Mouse (Mus musculus) cerebellum, adult (tissue): Measurements from ENCODE around the gene Pcsk7.

Experiments used
- ATAC-seq: cut with Nextera tagmentation; 2 replicates; pipeline ENCODE4 v1.9.2; 2017; ENCODE audit warnings: mild to moderate bottlenecking, moderate library complexity, mixed read lengths; ENCODE audit not compliant: insufficient number of reproducible peaks, low FRiP score, low TSS enrichment

Gene Pcsk7

DNA sequence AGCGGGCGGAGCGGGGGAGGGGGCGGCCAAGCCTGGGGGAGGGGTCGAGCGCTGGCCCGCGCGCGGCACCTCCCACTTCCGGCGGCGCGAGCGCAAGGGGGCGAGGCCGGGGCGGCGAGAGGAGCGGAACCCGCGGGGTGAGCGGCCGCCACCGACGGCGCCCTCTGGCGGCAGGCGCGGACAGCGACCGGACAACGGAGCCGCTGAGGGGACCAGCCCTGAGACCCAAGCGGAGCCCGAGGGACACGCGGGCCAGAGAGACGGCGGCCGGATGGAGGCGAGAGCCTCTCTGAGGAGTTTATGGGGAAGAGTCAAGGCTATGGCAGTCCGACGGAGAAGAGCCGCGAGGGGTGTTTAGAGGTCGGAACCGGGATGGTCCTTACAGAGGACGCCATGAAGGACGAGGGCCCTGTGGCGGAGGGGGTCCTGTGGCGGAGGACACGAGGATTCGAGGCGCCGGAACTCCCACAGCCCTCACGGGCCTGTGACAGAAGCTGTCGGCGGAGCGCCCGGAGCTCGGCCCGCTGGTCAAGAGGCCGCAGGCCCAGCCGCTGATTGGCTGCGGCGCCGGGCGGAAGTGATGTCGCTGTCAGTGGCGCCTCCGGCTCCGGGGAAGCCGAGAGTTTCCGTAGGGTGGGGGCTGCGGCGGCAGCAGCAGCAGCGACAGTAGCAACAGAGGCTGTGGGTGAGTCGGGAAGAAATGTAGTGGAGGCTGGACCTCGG, at the start of gene Pcsk7, which contains the start of gene Rnf214:
TSS of gene Pcsk7 (plus strand) at position 143 of the 723 bp plus-strand sequence.
TSS of gene Rnf214 (minus strand) at position 557 of the 723 bp plus-strand sequence.
- ATAC-seq: peak; percentile 88

DNA sequence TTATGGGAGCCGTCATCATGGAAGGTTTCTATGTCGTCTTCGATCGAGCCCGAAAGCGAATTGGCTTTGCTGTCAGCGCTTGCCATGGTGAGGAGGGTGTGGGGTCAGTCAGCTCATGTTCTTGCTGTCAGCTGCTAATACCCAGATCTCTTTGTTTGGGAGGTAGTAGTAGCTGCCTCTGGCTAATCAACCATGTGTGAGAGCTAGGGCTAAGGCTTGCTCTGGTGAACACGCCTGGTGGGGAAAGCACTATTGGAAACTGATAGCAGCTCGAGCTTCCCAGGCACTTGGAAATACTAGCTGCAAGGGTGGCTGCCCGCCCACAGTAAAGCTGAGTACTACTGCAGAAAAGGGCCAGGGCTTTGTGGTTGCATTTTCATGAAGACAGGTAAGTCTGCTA, 46.9 kb upstream of the Pcsk7 start:
- ATAC-seq: no peak

DNA sequence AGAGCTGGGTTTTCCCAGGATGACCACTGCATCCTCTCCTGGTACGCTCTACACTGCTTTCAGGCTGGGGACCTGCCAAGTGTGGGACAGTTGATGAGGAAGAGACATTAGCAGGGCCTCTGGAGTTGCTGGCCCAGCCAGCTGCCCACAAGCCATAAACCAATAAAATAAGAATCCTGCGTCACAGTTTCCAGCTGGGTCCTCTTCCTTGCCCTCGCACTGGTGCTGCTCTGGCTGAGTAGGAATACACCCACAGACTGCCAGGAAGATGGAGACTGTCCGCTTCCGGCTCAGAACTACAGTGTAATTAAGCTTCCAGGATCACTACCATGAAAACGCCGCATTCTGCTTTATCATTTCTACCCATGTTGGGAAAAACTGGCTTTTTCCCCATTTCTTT, 44.5 kb upstream of the Pcsk7 start:
- ATAC-seq: no peak

DNA sequence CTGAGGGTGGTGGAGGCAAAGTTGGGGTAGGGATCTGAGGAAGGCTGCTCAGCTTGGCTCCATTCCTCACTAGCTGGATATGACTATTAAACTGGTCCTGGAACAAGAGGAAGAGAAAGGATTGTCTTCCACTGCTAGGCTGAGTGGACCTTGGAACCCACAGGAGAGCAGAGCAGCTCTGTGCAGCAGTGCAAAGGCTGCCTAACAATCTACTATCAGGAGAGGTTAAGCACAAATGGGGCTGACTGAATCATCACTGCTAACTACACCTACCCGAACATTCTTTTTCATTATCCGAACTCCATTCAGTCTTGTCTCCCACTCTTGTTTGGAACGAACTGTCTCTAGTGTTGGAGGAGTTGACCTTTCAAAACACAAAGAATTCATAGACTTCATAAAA, 37.1 kb upstream of the Pcsk7 start:
- ATAC-seq: no peak

DNA sequence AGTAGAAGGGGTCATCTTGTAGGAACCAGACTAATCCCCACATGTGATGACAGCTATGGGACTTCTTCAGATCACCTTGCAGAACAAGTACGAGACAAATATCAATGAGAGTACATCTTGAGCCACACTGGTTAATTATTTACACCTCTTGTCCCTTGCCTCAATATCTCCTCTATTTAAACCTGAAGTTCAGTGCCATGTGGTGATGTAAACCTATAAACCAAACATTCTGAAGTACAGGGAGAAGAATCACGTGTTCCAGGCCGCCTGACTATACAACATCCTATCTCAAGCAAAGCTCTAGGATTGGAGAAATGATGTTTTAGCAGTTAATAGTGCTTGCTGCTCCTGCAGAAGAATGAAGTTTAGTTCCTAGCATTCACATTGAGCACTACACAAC, 36.0 kb upstream of the Pcsk7 start:
- ATAC-seq: no peak

DNA sequence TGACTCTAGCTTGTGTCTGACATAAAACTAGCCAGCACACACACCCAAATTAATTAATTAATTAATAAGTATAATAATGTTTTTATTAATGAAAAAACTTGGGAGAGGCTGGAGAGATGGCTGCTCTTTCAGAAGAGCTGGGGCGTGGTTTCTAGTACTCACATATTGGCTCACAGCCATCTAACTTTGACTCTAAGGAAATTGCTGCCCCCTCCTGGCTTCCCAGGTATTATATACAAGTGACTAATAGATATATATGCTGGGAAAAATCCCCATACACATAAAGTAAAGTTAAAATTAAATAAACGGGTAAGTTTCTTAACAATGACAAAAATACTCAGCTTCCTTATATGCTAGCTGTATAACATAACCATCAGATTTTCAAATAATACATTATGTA, 28.4 kb upstream of the Pcsk7 start:
- no peak for ATAC-seq

DNA sequence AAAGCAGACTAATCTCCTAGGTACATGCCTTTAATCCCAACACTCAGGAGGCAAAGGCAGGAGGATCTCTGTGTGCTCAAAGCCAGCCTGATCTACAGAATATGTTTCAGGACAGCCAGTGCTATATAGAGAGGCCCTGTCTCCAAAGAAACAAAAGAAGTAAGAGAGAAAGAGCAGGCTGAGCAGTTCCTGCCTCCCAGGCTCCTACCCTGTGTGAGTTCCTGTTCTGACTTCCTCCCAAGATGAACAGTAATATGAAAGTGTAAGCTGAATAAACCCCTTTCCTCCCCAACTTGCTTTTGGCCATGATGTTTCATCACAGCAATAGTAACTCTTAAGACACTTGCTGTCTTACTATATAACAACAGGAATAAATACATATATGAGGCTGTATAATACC, 12.6 kb upstream of the Pcsk7 start:
- no peak for ATAC-seq

DNA sequence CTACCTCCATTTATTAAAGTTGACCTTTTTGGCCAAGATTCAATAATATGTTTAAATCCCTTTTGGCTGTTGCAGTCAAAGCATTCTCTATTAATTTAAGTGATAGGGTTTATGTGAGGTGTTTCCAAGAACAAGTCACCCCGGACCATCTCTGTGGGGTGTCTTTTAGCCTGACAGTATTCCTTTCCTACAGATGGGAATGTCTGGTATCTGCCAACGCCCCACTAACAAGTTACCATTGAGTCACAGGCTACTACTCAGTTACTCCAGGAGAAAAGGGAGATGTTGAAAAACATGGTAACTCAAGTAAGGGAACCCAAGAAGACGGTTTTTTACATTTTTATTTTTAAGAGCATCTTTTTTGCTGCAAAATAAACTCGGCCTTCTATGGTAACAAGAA, 1.1 kb upstream of the Pcsk7 start:
- ATAC-seq: no peak

DNA sequence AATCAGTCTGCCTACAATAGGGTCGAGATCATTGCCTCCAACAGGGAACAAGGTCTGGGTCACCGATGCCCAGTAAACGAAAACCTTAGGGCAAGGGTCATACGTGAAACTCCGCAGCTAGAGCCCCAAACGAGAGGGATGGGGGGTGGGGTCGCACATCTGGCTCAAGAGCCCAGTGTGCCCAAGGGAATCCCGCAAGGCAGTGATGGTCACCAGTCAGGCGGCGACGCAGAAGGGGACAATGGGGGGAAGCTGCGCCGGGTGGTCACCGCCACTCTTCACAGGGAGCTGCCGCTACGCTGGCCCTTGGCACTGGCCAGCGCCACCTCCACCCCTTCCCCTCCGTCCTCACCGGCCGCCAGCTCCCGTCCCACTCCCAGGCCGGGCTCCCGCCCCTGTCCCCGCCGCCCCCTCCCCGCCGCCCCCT, 473 bp upstream of the Pcsk7 start:
- ATAC-seq: no peak

DNA sequence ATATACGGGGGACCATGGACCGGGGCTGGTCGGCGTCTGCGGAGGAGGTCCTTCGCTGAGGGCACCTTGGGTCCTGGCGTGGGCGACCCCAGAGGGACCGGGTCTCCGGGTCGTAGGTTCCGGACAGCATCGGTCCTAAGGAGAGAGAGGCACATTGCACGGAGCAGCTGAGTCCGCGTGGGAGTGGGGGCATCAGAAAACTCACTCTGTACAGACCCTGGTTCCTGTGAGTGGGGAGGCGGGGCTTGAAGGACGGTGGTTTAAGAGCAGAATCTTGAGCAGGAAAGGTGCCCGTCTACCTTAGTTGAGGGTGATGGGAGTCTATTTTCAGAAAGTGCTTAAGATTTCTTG, 756 bp downstream of the Pcsk7 start:
- ATAC-seq: peak; percentile 39; the same call in 1 of the 2 replicates

DNA sequence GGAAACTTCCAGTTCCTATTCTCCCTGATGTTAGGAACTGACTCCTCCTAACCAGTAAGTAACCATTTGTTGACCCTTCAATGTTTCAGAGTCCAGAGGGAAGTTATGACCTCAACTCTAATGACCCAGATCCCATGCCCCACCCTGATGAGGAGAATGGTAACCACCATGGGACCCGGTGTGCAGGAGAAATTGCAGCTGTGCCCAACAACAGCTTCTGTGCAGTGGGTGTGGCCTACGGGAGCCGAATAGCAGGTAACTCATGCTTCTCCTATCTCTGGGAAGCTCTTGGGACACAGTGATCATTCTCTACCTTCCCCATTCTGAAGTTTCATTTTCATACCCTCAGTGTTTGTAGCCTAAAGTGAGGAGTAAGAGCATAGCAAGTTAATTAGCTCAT, 4.7 kb downstream of the Pcsk7 start:
- no peak for ATAC-seq

DNA sequence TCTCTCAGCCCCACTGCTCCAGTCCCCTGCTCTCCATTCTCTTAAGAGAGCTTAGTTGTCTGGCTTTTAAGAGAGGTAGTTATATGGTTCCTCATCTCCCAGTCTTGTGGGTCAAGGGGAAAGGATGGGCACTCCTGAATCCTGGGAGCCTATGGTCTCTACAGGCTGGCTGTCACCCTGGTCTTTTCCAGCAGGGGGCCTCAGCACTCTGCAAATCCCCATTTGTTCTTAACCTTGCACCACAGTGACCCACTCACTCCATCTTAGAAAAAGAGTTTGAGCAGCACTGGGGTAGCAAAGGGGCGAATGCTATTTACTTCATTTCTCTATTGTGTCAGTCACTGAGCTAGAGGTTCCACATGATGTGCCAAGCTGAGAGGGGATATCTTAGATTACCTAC, 5.4 kb downstream of the Pcsk7 start:
- ATAC-seq: no peak

DNA sequence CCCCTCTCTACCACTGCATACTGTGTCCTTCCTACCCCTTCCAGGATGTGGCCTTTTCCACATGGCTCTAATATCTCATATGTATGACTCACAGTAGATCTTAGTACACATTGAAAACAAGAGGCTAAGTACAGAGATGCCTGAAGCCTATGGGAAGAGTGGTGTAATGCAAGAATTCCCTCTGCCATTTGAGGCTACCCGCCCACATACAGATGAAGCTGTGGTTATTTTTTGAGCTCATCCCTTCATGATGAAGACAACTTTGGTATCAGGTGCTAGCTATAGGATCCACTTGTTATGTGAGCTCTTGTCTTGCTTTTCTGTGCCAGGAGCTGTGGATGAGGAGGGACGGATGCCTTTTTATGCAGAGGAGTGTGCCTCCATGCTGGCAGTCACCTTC, 9.4 kb downstream of the Pcsk7 start:
- ATAC-seq: no peak

DNA sequence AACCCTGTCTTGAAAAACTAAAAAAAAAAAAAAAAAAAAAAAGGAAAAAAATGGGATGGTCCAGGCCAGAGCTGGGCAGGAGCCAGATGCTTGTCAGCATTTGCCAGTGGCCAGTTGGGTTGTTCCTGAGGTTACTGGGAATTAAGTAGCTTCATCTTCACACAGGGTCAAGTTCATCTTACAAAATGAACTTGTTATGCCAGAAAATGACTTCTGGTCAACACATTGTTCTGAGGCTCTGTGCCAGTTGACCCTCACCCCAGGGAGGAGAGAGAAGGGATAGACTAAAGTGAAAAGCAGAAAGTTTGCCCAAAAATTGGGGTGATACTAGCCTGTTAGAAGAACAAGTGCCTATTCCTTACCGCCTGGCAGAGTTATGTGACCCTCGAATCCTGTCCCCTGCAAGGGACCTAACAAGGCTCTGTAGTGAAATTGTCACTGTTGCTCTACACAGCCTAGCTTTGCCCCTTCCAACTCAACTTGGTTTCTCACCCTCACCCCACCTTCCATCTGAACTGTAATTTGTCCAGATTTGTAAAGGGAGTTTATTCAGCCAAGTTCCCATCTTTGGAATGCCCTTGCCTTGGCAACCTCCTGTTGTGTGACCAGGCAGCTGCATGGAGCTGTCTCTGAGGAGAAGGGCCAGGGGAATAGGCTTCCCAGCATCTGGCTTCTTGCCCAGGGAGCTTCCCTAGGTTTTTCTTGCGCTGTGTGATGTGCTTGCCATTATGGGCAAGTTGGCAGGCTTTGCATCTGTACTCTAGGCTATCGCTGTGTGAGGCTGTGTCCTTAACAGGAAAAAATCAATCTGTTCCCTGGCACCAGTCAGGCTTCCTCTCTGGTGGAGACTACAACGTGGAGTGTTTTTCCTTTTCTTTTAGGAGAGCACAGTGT, 11.0 kb downstream of the Pcsk7 start:
- ATAC-seq: no peak

DNA sequence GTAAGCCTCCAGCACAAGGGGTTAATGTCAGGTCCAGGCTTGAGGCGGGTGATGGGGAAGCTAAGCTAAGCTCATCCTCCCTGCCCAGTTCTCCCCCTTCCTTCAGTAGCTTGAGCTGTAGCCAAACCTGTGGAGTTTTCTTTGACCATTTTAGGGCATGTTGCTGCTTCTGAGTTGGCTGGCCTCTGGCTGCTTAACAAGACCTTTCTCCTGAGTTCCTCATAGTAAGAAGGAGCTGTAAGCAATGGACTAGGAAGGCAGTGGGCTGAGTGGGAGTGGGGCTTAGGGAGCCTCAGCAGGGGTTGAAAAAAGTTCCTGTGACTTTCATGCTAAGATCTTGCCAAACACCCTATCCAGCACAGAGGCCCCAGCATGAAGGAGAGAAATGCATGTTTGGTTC, 13.6 kb downstream of the Pcsk7 start:
- ATAC-seq: no peak

DNA sequence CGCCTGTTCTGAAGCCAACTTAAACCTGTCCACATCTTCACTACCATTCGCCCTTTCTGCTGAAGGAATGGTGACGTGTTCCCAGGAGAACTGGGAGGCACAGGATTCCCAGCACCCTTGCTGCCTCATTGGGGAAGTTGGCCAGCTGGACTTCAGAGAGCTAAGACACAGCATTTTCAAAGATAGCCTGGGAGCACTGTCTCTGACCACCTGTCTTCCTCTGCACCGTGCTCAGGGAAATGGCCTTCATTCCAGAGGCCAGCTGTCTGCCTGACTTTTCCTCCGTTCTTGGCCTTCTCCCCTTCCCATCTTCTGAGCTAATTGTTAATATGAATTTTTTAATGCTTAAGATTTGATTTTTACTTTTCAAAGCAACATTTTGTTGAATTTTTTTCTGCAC, 23.0 kb downstream of the Pcsk7 start:
- no peak for ATAC-seq

DNA sequence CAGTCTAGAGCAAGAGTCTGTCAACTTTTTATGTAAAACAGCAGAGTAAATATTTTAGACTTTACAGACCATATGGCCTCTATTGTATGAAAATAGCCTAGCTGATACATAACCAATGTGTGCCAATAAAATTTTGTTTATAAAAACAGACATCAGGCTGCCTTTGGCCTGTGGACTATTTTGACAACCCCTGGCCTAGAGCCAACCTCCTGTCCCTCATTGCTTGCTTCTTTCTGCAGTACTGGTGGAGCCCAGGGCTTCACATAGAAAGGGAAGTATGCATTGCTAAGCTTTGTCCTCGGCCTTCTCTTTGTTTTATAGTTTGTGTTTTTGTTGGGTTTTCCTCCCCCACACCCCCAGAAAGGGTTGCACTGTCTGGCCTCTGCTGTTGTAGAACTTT, 25.7 kb downstream of the Pcsk7 start:
- no peak for ATAC-seq

DNA sequence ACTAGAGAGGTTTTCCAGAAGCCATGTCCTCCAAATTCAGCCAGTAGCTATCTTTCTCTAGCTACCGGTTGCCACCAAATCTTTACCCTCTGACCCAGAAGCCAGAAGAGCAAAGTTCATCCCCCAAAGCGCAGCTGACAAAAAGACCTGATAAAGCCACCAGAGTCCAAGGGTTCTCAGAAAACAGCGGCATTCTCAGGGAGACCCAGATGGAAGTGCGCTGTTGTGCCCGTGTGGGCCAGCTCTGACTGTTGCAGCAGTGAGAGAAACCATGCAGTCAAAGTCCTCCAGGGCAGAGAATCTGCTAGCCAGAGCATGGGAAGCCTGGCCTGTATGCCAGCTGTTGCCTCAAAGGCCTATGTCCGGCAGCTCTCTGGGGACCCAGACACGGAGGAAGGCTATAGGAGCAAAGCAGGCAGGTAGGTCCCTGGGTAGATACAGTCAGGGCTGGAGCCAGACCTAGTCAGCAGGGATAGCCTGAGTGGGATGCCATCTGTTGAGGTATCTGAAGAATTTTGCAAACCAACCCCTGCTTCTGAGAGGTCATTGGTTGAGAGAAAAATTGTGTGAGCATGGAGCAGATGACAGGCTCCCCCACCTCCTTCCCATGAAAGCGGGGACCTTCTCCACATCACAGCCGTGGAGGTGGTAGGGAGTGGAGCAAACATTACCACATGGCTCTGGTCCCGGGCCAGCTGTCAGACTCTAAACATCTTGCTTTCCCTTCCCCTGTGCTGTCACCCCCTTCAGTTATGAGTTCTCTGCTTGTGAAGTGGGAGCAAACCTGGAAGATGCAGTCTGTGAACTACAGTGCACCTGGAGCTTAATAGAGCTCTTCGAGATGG, 26.5 kb downstream of the Pcsk7 start:
- no peak for ATAC-seq

DNA sequence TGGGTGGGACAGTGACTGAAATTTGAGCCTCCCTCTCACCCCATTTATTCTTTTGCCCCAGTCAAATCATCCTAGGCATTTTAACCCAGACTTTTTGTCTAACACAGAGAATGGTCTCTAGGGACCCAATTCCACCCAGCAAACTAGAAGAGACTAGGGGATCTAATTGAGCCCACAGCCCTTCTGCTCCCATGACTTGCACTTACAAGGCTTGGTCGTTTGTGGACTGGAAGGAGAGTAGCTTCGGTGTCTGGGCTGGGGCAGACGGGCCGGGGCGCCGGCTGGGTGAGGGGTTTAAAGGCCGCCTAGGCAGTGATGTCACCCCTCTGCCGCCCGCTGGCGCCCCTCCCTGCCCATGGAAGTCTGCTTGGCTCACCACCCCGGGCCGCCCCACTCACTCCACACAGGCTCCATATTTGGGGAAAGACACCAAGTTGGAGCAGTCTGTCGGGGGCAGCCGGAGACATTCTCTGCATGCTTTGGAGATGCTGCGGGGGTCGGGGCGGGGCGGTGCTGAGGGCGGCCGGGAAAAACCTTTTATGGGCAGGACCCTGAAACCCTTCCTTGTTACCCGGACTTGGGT, 29.4 kb downstream of the Pcsk7 start, which contains the start of gene Tagln:
TSS of gene Tagln (minus strand) at position 431 of the 583 bp plus-strand sequence.
- ATAC-seq: no peak

DNA sequence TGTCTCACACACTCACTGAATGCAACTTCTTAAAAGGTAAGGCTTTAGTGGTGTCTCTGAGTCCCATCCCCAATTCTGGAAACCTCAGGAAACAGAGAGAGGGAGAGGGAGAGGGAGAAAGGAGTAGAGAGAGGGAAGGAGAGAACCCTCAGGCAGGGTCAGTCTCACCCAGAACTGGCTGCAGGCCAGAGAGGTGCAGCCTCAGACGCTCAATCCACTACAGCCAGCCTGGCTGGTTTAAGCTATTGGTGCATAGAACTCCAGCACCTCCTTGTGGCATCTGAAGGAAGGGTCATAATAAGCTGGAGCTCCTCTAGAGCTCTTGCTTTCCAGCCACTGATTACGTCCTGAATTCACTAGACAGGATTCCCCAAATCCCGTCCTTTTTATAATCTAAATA, 30.6 kb downstream of the Pcsk7 start:
- ATAC-seq: peak; percentile 34; the same call in 1 of the 2 replicates
